Mouse (Mus musculus) gastrocnemius, postnatal 36 days (tissue): ENCODE data around the gene Gpr139. TPM values are rescaled to one million over a fixed set of nuclear protein-coding genes. Genes with fewer than 3 reads are reported as not detected.

Source experiments
- DNase-seq, 2 experiments: peaks; one replicate each; pipeline ENCODE4 v3.0.0; 2022
- intact Hi-C: fragments of 180-260 bp; cut with DNase I; formaldehyde crosslinking; loops from one replicate; pipeline ENCODE4 v1.15.1; 2025
- long read RNA-seq, 2 experiments: library from polyadenylated mRNA; stranded (forward); transcript quantifications; one replicate each; pipeline ENCODE4 v2.0.0; 2021
- total RNA-seq, 2 experiments: library from RNA; stranded (reverse); gene quantifications; 2 replicates each; pipeline ENCODE4 v1.2.3; 2021

Gene Gpr139
- total RNA-seq: not detected
- long read RNA-seq, experiment 1: 0 reads
- long read RNA-seq, experiment 2: 0 reads

DNA sequence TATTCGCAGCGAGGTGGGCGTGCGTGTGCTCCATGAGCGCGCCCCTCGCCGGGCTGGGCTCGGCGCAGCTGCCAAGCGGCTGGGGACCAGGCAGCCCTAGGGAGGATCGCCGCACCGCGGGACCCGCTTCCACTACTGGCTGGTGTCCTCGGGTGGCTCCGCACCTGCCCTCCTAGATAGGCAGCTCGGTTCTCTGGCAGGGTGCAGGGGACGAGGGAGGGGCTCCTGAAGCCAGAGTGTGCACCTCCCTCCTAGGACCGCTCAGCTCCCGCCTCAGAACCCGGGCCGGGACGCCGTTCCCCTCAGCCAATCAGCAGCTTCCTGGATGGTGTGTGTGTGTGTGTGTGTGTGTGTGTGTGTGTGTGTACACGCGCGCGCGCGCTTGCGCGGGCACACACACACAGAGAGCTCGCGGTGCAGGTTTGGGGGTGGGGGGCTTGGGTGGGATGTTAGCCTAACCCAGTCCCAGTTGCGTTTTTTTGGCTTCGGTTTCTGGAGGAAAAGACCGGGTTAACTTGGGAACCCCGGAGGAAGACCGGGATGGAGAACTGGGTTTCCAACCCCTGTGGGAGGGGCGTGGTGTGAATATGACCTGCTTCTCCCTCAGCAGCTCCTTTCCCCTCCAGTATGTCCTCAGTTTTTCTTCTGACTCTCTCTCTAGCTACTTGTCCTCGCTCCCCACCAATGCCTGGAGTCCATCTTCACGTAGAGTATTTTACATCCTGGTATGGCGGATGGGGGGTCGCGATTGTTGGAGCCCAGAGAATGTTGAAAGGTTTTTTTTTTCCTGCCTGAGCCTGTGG lies at the start of gene Gpr139:
TSS of gene Gpr139 (minus strand) at position 263 of the 803 bp plus-strand sequence.
- no peak for DNase-seq
- intact Hi-C loops: no loop called here

DNA sequence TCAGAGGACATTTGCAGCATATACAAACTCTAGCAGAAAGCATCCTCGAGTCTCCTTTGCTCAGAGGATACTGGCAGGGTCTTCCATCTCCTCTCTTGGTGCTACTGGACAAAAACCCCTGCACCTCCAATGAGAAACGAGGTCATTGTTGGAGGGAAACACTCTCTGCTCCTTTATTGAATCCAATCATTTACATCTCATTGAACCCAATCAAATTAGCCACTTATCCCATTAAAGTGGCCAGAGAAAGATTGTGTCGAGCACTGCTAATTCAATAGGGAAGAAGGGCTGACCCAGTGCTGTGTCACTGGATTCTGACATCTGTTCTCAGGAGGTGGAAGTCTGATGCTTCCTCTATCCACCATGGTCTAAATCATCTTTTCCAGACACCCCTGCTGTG lies 46.6 kb upstream of the Gpr139 start:
- intact Hi-C loops: no loop called here
- no peak for DNase-seq

DNA sequence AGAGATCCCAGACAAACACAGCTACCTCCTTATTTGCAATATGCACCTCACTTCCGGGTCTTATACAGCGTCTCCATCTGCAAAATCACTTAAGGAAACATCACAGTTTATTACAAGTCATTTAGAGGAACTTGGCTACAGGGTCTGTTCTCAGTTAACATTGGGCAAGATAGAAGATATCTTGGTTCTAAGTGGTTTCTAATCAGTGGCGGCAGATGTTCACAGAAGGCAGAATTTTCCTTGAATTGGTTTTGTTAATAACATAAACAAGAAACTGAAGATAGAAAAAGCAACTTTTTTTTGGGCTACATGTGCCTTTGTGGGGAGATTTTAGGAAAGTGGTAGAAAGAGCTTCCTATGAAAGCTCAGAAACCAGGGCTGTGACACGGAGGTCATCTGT lies 38.3 kb upstream of the Gpr139 start:
- no peak for DNase-seq
- intact Hi-C loops: no loop called here

DNA sequence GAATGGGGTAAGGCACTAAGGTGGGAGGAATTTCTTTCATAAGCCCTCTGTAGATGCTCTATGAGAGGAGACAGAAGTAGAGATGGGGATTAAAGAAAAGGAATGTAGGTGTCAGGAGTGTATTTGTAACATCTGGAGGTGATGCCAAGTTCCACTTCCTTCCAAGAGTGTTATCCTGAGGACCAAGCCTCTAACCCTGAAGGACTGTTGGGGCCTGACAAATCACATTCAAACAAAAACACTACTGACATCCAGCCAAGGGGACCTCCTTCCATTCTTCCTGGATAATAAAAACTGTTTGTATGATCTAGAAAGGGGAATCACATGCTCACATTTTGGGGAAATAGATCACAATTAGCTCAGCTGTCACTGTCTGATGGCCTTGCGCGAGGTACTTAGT lies 34.7 kb upstream of the Gpr139 start:
- DNase-seq: no peak
- intact Hi-C loops: no loop called here

DNA sequence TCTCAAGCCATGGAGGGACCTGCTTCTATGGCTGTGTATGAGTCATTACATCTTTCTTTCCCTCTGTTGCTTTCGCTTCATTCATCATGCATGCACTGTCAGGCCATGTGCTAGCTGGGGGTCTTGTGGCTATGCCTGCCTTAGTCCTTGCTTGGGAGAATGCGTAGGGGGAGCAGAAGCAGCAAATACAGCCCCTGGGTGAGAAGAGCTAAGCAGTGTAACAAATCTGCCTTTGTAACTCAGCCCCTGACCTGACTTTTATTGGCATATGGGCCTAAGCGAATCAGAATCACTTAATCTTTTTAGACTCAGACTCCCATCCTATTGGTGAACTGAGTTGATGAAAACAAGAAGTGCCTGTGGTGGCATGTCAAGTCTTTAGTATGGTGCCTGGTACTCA lies 22.8 kb upstream of the Gpr139 start:
- intact Hi-C loops: no loop called here
- DNase-seq: no peak

DNA sequence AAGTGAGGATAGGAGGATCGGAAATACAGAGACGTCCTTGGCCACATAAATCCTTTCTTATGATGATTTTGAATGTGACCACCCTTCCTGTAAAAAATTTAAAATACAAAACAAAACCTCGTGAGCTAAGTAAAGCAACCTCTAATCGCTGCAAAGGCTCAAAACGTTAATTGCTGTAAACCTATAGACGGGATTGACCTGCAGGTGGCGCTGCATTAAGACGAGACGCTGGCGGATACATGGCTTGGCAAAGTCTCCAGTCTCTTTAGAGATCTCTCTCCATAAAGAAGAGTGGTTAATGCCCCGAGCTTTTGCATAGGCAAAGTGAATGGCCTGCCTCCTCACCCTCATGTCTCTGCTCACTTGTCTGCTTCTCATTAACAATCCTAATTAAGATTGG lies 2.0 kb upstream of the Gpr139 start:
- intact Hi-C loops: no loop called here
- no peak for DNase-seq

DNA sequence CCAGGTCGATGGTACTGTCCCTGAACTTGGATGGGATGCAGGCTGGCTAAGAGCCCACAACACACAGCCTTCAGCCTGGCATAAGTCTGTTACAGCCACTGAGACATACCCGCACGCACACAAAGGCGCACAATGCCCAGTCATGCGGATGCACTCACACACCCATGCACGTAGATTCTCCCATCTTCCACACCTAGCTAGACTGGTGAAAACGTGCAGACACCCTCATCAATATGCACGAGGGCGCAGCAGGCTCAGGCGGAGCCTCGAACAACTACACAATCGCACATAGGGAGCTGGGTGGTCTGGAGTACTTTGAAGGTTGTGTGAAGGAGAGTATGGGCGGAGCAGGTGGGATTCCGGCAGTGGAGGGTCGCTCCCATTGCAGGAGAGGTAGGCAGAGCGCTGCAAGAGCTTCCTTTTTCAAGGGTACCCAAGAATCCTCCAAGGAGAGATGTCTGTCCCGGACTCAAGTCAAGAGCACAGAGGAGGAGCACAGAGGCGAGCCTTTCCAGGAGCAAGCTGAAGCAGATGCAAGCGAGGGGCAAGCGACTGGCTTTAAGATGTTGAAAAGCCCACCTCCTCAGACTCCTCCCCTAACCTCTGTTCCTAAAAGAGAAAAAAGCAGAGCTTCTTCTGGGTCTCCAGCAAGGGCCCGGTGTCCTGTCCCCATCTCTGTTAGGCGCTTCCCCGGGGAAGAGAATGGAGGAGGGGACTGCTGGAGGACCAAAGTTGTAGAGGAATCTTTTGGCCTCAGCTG lies 958 bp upstream of the Gpr139 start:
- intact Hi-C loops: no loop called here
- no peak for DNase-seq

DNA sequence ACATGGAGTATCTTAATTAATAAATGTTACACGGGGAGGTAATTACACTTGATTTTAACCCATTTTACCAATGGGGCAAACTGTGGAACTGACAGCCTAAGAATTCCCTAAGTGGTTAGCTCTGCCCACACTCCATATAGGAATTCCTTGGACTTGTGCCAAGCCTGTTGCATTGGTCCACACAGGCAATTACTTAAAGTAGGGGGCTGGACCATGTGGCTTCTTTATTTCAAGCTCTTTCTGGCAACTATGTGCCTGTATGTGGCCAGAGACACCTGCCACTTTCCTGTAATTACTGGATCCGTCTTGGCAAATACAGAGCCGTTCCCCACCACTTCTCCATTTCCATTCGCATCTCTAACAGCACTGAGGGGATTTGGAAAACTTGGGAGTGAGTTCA lies 3.4 kb downstream of the Gpr139 start:
- DNase-seq: no peak
- intact Hi-C loops: no loop called here

DNA sequence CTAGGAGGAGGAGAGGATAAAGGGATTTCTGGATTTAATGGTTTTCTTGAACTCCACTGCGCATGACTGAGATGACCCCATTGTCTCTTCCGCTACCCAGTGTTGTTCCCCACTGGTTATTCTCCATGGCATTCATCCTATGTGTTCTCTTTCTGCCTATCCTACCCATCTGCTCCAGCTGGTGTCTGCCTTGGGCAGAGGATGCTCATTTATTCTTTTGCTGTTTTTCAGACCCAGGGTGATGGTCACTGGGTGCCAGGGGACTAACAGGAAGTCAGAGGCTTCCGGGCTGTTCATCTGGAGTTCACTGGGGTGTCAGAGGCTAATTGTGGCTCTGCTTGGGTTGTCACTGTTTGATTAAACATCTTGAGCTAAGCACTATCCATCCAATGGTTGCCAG lies 24.4 kb downstream of the Gpr139 start:
- intact Hi-C loops: no loop called here
- no peak for DNase-seq

DNA sequence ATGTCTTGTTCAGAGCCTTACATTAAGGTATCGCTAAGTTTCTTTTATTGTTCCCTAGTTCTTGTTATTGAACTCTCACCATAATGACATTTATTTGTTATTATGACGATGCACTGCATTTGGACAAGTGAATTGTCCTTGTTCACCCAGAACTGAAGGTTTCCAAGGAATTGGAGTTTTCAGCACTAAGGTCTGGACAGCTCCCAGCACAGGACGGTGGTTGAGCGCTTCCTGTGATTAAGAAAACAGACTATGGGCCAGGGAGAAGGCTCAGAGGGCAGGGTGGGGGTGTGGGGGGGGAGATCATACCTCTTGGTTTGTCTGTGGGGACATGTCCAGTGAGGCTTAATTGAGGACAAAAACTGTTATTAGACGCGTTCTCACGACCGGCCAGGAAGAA lies 72.6 kb downstream of the Gpr139 start:
- intact Hi-C loops: no loop called here
- no peak for DNase-seq

DNA sequence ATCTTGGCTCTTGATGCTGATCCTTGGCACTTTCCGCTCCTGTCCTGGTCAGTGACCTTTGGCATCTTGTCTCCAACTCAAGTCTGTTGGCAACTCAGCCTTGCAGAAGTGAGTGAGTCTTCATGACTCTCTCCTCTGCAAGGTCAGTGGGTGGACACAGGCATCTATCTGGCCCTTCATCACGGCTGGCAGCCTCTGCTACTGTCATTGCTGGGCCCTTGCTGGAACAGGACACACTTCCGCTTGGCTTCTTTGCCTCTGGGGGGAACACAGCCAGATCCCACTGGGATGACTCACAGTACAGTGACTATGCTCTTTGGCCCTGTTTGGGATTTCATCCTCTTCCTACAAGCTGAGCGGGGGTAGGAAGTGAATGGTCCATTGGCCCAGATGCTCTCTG lies 78.5 kb downstream of the Gpr139 start:
- intact Hi-C loops: no loop called here
- DNase-seq: no peak

DNA sequence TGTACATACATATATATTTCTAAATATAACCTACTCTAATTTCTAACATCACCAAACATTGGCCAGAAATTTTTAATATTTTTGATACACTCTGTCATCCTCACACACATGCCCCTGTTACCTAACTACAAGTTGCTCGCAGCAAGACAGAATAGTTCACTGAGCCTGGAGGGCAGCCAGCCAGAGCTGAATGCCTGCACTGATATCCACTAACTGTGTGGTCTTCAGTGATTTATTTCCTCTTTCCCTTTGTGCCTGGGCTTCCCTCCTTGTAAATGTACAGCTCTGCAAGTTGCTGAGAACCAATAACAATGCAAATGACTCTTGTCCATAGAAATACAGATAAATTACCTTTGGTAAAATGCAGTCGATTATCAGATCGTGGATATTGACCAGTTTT lies 87.8 kb downstream of the Gpr139 start:
- intact Hi-C loops: no loop called here

More for the DNA sequence above, 87.8 kb downstream of the Gpr139 start:
- DNase-seq: no peak

Other genes with a start within 250 kb of the Gpr139 start
- 10 to 100 TPM; 14.0 to 19.0 TPM for gene Gprc5b, start 189.4 kb downstream of the Gpr139 start, total RNA-seq